Mouse (Mus musculus) lung, adult 2 months (tissue): Measurements from ENCODE around the gene Slc7a4.

ENCODE experiments used
- CTCF ChIP-seq: fragments of 200-500 bp; IDR thresholded peaks from 2 replicates; pipeline ENCODE4 v1.5.1; 2011; ENCODE audit warnings: mild to moderate bottlenecking, low read length, control low read depth; ENCODE audit not compliant: insufficient read depth
- POLR2A ChIP-seq: fragments of 200-500 bp; IDR thresholded peaks from 2 replicates; pipeline ENCODE4 v1.6.1; 2011; ENCODE audit warnings: low read depth, mild to moderate bottlenecking, control low read depth, low read length, borderline replicate concordance; ENCODE audit errors: extremely low read depth

DNA sequence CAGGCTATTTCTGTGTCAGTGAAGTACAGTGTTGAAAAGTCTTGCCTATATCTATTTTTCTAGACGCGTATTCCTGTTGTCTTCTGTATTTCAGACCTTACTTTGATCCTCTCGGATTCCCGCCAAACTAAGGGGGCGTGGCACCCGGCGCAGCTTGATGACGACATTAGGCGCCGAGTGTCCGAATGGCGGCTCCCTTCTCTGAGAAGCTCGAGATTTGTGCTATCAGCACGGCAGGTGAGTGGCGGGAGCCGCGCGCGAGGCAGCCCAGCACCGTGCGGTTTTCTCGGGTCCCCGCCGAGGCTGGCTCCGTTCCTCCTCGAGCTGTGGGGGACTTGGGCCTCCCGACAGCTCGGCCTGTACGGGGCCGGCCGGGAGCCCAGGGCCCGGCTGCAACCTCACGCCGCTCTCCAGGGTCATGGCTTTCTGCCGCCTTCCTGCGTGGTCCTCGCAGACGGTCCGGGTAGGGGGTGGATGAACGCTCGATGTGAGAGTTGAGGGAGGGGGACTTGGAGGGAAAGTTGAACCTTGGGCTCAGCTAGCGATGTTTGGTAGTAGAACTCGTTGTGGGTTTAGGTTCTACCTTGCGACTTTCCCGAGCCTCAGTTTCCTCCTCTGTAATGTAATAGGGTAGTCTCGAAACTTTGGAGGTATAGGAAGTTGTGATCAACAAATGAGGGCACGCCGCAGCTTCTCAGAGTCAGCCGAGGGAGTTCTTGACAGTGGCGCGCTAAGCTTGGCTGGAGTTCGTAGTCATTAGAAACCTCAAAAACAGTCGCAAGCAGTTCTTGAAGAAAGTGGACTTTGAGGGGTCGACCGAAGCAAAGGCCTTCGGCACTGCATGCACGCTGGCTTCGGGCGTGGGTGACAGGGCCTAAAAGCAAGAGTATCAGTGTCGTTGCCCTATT lies 36.4 kb upstream of the Slc7a4 start, which contains the start of gene Smpd4:
- TF ChIP-seq CTCF = no peak
- 0 out of 2 replicates have a peak, but pooled peaks have one; percentile 17 for TF ChIP-seq POLR2A
